Mouse (Mus musculus) cerebellum, adult 2 months (tissue): ENCODE measurements around the gene Dnajb14. TPM values are rescaled to one million over a fixed set of nuclear protein-coding genes. Genes with fewer than 3 reads are reported as not detected.

Source experiments
- DNase-seq, 2 experiments: peaks; one replicate each; pipeline ENCODE4 v3.0.0; 2021
- H3K27ac ChIP-seq: fragments of 200-500 bp; 2 replicates; pipeline ENCODE4 v1.5.1; 2012; ENCODE audit warnings: low read length, control low read depth, inconsistent platforms; ENCODE audit not compliant: insufficient read depth
- H3K27me3 ChIP-seq: fragments of 200-500 bp; 2 replicates; pipeline ENCODE4 v1.6.1; 2012; ENCODE audit warnings: inconsistent platforms, mild to moderate bottlenecking, low read length, moderate library complexity; ENCODE audit not compliant: control insufficient read depth, insufficient read depth
- H3K4me1 ChIP-seq: fragments of 200-500 bp; 2 replicates; pipeline ENCODE4 v1.6.1; 2011; ENCODE audit warnings: low read length; ENCODE audit not compliant: control insufficient read depth, insufficient read depth
- H3K4me3 ChIP-seq: fragments of 200-500 bp; replicated peaks from 2 replicates; pipeline ENCODE3; 2011; ENCODE audit warnings: mild to moderate bottlenecking, low read depth, low read length, control low read depth; ENCODE audit not compliant: insufficient read depth
- CTCF ChIP-seq: fragments of 200-500 bp; IDR thresholded peaks from 2 replicates; pipeline ENCODE4 v1.5.1; 2011; ENCODE audit warnings: low read depth, mild to moderate bottlenecking, control low read depth, low read length, moderate library complexity, borderline replicate concordance; ENCODE audit not compliant: insufficient read depth
- POLR2A ChIP-seq: fragments of 200-500 bp; IDR thresholded peaks from 2 replicates; pipeline ENCODE4 v1.6.1; 2011; ENCODE audit warnings: low read length, control low read depth, borderline replicate concordance; ENCODE audit not compliant: insufficient read depth
- WGBS: fragments of 180-500 bp; shearing (Covaris S2); methylation state at CpG from one replicate; pipeline ENCODE4 v1.1.7; 2018; 5-methylcytosine and 5-hydroxymethylcytosine counted together
- polyA plus RNA-seq: library from polyadenylated mRNA; depleted of rRNA; stranded (reverse); fragments of >200 nt; gene quantifications from 2 replicates; pipeline ENCODE4 v1.2.3, GENCODE M21; 2012

Gene Dnajb14
- polyA plus RNA-seq, 1 experiment = 25.6 TPM

DNA sequence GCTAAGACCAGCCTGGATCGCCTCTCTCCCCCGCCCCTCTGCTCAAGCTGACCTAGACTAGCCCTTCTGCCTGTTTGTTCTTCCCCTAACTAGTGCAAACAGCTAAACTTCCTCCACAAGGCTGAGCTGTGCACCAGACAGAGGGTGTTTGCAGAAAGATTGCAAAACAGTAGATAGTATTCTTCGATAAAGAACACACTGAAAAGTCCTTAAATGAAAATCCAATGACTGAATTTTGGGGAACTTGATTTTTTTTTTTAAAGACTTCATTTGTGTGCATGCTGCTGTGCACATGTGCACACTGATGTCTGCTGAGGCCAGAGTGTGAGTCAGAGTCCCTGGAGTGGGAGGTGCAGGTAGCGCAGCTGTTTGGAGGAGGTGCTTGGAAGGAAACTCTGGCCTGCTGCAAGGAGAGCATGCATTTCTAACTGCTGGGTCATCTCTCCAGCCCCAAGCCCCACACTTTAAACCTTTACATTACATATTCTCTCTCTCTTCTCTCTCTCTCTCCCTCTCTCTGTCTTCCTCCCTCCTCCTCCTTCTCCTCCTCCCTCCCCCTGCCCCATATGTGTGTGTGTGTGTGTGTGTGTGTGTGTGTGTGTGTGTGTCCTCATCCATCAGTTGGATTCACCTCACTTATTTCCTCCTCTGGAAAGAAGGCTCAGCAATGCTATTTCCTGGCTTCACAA is 84.9 kb downstream of the Dnajb14 start:
- no peaks in the 10 kb centered on the region for H3K27me3 ChIP-seq
- 83% methylated on average over 4 of the region's 4 CpGs for WGBS
- no peak overlapping the region for H3K27ac ChIP-seq
- no peak for DNase-seq
- no peak for TF ChIP-seq CTCF
- TF ChIP-seq POLR2A = no peak
- no peak overlapping the region for H3K4me3 ChIP-seq
- H3K4me1 ChIP-seq = no peaks in the 10 kb centered on the region

DNA sequence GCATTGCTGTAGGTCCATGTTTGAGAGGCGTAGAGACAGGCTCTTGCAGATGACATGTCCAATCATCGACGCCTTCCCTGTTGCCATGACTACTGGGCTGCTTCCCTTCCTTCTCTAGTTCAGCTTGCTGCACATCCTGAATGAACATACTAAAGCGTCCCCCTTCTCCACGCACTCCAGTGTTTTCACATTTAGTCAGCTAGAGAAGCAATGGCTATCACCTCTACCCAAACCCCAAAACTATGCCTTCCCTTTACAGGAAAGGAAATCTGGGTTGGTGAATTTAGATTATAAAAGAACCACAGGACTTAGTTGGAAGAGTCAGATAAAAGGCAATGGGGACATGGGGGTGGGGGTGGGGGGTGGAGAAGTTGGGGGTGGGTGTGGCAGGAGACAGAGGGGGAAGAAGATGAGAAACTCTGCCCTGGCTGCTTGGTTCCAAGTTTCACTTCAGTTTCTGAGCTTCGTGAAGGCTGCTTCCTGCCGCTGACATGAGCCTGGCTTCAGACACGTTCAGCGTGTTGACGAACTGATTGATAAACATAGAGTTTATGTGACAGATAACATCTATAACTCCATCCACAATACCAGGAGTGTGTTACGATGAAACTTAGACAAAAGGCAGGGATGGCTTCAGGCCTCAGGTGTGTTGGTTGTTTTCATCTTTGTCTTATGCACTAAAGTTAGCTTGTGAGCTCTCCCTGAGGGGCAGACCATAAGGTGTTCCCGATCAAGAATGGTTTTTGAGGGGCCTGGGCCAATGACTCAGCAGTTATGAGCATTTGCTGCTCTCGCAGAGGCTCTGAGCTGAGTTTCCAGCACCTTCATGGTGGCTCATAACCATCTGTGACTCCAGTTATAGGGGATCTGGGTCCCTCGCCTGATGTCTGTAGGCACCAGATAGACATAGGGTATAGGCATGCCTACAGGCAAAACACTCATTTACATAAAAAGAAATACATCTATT is 85.7 kb downstream of the Dnajb14 start:
- no peak for TF ChIP-seq CTCF
- no peak for TF ChIP-seq POLR2A
- WGBS = 66% methylated on average over 14 of the region's 14 CpGs
- H3K27ac ChIP-seq = no peak overlapping the region
- no peak for DNase-seq
- no peak overlapping the region for H3K4me3 ChIP-seq
- no peaks in the 10 kb centered on the region for H3K27me3 ChIP-seq
- H3K4me1 ChIP-seq = no peaks in the 10 kb centered on the region

DNA sequence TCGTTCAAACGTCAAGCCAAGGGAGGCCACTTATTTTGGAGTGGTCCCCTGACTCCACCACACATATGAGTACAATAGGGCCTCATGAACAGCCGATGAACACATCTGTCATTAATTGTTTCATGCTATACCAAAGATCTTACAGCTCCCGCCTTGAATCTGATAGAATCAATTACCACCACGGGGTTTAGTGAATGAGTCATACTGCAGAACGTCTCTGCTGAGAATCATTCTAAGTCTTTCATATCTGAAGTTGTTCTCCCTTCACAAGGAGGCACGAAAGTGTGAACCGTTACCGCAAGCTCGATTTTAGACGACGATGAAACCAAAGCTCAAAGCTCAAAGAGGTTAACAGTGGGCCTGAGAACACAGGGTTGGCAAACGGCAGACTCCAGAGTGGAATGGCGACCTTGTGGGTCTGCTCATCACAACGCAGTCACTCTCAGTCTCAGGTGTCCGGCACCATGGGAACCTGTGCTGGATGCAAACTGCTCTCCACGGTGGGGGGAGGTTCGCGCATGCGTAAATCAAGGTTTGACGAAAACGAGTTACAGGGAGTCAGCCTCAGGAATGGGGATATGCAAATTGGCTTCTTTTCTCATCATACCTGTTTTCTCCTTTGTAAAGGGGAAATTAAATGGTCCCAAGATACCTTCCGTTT is 86.9 kb downstream of the Dnajb14 start:
- Histone ChIP-seq H3K4me1 (no peaks in the 10 kb centered on the region; the same call in 1 of the 2 replicates), H3K27ac (no peak overlapping the region), H3K4me3 (no peak overlapping the region), H3K27me3 (no peaks in the 10 kb centered on the region)
- TF ChIP-seq POLR2A = no peak
- no peak for TF ChIP-seq CTCF
- 84% methylated on average over 23 of the region's 23 CpGs for WGBS
- DNase-seq = no peak

DNA sequence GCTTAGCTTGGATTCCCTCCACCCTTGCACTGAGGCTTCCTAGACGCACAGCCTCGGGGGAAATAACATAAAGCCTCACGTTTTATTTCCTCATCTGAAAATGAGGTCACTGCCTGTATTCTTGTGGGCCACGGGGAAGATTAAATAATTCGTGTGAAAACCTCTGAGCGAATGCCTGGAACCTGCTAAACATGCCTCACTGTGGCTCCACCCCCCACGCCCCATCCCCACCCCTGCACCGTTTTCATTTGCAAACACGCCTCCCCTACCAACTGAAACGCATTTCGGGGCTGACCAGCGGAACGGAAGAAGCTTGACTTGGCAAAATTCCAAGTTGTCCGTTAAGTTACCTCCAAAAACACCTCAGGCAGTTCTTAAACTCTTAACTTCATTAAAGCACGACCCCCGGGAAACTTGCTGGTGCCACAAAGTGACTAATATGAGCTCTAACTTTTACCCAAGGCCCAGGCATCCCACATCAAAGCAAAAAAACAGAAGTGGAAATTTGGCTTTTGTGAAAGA is 88.1 kb downstream of the Dnajb14 start:
- no peak overlapping the region for H3K27ac ChIP-seq
- H3K4me1 ChIP-seq = no peaks in the 10 kb centered on the region; the same call in 1 of the 2 replicates
- 18% methylated on average over 16 of the region's 16 CpGs for WGBS
- H3K4me3 ChIP-seq = no peak overlapping the region
- no peaks in the 10 kb centered on the region for H3K27me3 ChIP-seq
- TF ChIP-seq CTCF = no peak
- TF ChIP-seq POLR2A = no peak
- DNase-seq = no peak

DNA sequence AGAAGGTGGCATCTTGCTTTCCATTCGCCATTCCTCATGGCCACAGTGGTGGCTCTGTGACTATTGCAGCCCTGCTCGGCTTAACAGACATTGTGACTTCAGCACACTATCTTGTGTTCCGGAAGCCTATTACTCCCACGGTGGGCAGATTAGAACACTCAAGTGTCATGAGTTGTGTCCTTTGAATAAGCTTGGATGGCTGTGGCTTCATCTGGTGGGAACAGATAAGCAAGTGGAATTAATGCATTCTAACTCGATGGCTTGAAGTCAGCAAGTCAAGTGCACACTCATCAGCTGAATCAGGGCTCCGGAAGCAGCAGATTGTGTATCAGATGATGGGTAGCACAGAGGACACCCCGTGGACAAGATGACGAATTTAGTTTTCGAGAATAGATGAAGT is 90.4 kb downstream of the Dnajb14 start:
- Histone ChIP-seq H3K4me1 (peaks cover 7% of the 10 kb centered on the region), H3K4me3 (no peak overlapping the region), H3K27ac (no peak overlapping the region), H3K27me3 (no peaks in the 10 kb centered on the region)
- WGBS = 84% methylated on average over 9 of the region's 9 CpGs
- no peak for DNase-seq
- no peak for TF ChIP-seq CTCF
- TF ChIP-seq POLR2A = no peak

DNA sequence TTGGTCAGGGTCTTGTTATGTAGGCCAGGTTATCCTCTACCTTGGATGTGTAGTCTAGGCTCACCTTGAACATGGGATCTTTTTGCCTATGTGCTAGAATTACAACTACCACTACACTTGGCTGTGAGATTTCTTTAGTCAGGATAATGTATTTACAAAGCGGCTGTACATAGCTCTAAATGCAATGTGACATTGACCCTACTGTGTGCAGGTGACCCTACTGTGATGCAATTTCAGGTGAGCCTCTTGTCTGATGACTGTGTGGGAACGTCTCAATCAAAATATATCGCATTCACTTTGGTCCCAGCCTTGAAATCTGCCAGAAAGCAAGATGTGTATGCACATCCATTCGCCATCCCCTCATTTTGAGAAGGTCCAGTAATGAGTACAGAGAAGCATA is 90.9 kb downstream of the Dnajb14 start:
- DNase-seq = no peak
- no peaks in the 10 kb centered on the region for H3K27me3 ChIP-seq
- TF ChIP-seq POLR2A (no peak), CTCF (no peak)
- peaks cover 7% of the 10 kb centered on the region for H3K4me1 ChIP-seq
- H3K4me3 ChIP-seq = no peak overlapping the region
- H3K27ac ChIP-seq = no peak overlapping the region
- 94% methylated on average over 4 of the region's 4 CpGs for WGBS

DNA sequence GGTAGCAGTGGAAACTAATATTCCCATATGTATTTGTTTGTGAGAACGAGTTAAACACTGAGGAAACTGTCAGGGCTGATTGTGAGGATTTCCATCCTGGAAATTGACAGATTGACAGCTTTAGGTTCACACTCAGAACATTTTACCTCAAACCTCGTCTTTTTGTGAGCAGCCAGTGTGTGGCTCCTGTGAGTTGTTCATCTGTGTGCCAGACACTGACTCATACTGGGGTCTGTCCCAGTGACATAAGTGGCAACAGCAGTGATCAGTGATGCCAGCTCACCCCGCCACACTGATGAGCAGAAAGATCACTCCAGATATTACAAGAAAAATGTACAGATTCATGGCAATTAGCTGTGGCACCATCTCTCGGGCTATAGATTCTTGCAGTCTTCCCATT is 92.0 kb downstream of the Dnajb14 start:
- peaks cover 7% of the 10 kb centered on the region for H3K4me1 ChIP-seq
- DNase-seq = peak in 1 of 2 experiments; percentile 53
- TF ChIP-seq POLR2A (no peak), CTCF (no peak)

More for the DNA sequence above, 92.0 kb downstream of the Dnajb14 start:
- WGBS = 48% methylated on average over 4 of the region's 4 CpGs
- no peak overlapping the region for H3K27ac ChIP-seq
- no peak overlapping the region for H3K4me3 ChIP-seq
- no peaks in the 10 kb centered on the region for H3K27me3 ChIP-seq
